Mouse (Mus musculus): Measurements from ENCODE around the gene Pigyl.

DNA sequence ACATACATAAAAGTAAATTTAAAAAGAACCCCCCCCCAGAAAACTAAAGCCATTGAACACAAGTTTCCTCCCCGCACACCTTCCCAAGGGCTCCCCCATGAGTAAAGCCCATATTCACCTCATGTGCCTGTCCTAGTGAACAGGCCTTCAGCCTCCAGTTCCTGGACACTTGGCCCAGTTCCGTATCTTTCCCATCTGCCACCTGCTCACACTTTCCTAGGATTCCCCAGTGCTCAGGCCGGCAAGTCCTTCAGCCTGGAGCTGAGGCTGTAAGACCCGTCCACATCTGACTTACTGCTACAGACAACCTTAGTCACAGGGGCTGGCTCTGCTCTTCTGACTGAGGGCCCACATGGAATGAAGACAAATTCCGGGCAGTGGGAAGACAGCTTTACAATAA is 16.9 kb upstream of the Pigyl start:
- TF ChIP-seq CTCF (IDR thresholded peaks at IDR 0.05; ENCODE audit: borderline replicate concordance, insufficient read depth, low read length) (no peak), POLR2A (IDR thresholded peaks at IDR 0.05; ENCODE audit: low read depth, low read length) (no peak)
